Mouse (Mus musculus) thymus, postnatal 4 days (tissue): Measurements from ENCODE around the gene Uspl1.
A peak's percentile ranks its signal among the peaks of the same experiment; 100 is the strongest.

ENCODE experiments used
- DNase-seq: peaks from one replicate; pipeline ENCODE4 v3.0.0; 2021

The Uspl1 gene

DNA sequence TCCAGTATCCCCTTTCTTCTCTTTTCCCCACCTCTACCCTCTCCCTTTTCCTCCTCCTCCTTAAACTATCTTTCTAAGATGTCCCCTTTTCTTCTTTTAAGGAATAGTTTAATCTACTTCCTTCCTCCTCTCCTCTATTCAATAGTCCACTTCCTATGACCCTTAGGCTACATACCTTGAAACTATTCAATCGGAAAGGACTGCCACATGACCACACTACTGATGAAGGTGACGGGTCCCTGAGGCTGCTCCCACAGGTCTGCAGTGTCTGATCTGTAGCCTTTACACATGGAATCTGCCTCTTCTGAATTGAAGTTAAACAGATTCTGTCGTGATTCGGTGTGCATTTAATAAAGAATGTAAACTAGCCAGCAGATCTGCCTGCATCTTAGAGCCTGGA, 28.7 kb downstream of the Uspl1 start:
- DNase-seq: no peak

DNA sequence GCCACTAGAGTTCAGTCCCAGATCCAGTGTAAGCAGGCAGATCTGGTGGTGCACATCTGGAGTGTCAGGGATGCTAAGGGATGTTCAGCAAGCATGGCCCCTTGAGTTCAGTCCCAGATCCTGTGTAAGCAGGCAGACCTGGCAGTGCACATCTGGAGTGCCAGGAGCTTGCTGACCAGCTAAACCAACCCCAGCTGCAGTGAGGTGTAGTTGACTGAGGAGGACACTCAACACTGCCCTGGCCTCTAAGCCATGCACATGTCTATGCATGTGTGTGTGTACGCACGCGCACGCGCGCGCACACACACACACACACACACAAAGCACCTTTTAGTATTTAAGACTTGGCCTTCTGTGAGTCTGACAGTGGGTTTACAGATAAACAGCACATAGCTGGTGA, 31.4 kb downstream of the Uspl1 start:
- no peak for DNase-seq

DNA sequence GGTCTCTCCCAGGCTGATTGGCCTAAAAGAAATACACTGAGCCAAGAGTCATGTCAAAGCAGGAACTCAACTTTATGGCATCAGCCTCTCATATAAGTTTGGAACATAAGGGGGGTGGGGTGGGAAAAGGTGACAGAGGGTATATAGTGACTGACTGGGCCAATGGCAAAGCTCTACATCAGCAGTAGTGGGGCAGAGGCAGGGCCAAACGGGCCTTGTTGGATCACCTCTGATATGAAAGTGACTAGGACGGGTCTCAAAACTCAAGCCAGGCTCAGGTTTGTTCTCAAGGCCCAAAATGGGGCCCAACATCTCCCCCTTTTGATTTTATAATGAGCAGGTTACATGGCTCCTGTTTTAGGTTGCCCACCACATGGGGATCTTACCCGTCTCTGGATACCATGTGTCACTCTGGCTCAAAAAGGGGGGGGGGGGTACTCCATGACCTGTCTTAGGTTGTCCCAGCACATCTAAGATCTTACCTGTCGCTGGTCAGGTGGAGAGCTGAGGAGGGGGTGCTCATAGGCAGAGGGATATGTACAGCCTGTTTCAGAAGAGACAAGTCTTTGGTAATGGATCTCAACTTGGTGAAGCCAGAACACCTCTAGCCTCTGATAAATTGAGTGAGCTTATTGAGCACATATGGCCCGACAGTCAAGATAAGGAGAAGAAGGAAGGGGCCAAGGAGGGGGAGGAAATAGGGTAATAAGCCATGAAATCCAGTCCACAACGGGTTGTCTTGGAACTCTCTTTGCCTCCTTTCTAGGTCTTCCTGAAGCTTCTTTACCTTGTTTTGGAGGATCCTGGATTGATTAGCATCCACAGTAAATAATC, 33.6 kb downstream of the Uspl1 start:
- no peak for DNase-seq

DNA sequence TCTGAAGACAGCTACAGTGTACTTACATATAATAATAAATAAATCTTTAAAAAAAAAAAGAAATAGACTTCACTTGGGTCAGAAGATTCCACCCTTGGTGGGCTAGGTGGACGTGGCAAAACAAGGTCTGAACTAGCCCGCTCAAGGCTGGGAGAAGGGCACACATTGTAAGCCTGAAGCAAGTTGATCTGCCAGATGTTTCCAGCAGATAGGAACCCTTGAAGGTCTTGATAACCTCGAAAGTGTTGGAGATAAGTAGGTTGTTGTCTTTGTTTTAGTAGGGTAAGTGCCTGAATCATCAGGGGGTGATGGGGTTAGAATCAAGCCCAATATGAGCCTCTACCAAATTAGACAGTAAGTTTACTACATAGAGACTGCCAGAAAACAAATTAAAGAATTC, 35.3 kb downstream of the Uspl1 start:
- DNase-seq: no peak

DNA sequence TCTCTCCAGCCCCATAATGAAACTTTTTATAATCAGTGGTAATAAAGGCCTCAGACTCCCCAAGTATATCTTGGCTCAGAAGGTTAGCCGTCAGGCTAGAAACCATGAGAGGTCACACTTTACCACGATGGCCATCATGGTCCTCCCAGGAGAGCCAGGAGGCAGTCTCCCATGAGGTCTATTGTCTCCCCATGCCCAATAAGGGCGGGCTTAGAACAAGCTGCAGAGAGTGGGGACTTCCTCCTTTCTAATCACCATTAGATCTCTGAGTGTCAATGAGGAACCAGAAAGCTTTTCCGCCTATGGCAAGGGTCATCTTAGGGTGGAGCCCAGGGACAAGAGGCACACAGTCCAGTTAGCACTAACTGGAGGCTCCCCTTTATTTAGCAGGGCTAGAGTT, 37.2 kb downstream of the Uspl1 start:
- no peak for DNase-seq

DNA sequence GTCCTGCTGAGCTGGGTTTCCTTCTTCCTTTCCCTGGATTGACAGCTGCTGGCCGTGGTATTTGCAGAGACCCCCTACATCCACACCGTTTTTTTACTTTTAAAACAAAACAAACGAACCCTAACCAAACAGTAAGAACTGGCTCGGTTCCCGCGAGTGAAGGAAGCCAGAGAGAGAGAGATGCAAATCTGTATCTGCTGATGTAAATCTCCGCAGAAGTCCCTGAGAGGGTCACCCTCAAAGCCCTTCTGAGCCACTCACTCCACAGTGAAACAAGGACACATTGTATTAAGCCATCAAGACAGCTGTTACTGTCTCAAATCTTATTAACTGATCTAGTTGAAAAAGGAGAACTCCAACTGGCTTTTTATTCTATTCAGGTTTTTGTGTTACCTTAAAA, 40.5 kb downstream of the Uspl1 start:
- DNase-seq: no peak

DNA sequence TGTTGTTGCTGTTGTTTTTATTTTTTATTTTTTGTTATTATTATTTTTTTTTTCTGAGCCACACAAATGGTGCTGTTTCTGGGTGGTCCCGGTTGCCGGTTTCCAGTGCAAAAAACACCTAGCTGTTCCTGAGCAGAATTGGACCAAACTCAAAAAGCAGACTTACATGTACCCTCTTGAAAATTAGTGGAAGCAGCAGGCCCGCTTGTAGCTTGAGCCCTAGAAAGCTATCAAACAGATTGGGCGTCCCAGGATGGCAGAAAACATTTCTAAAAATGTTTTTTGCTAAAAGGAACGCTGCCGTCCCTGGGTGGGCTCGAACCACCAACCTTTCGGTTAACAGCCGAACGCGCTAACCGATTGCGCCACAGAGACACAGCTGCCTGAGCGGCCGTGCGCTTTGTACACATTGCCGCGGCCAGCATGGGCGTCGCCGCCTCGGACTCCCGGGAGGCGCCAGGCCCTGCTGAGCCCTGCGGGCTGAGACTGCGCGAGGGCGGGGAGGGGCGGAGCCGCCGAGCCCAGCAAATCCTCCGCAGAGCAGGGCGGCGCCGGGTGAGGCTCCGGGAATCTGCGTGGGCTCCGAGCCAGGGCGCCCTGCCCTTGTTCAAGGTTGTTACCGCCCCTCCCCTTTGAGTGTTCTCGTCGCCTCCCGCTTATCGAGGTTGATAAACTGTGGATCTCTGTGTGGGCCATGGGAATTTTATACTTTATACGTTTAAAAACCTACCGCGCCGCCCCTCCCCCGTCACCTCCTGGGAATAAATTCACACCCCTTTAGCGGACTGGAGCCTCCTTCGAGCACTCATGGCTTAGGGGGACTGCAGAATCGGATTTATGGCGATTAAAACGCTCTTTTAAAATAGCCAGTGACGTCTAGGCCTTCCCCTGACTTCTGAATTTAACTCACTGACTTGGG, 44.8 kb downstream of the Uspl1 start:
- peak; percentile 93 for DNase-seq

DNA sequence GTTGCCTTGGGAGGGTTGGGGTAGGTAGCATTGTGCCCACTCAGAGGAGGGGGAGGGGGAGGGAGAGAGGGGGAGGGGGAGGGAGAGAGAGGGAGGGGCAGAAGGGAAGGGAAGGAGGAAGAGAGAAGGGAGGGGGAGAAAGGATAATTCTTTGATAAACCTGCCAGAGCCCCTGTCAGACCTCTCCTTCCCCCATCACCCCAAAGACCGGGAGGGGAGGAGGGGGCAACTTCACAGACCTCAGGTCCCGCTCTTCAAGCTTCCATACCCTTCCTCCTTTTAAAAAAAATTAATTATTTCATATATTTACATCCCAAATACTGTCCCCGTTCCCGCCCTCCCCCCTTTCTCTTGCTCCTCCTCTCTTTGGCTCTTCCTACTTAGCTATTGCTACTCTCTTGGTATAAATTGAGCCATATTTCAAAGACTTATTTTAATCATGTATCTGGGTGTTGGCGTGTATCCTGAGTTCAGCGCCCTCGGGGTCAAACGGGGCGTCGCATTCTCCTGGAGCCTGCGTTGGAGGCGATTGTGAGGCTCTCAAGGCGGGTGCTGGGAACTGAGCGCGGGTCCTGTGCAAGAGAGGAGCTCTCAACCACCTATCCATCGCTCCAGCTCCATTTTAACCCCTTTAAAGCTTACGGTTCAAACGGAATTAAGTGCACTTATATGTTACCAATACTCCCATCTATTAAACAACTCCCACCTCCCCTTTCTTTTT, 45.6 kb downstream of the Uspl1 start:
- no peak for DNase-seq

DNA sequence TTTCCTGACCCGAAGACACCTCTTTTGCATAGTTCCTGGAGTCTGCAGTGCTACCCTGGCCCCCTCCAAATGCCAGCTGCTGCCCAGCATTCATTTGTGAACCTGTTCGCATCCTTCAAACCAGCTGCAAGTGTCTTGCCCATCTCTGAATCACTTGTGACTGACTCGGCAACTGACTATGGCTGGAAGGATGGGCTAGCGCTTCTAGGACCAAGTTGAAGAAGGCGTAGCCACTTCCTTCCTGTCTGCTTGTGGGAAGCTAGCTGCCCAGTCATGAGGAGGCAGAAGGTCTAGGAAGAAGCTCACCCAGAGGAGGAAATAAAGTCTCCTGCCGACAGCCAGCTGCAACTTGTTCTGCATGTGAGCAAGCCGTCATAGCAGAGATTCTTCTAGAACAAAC, 50.9 kb downstream of the Uspl1 start:
- peak; percentile 56 for DNase-seq

DNA sequence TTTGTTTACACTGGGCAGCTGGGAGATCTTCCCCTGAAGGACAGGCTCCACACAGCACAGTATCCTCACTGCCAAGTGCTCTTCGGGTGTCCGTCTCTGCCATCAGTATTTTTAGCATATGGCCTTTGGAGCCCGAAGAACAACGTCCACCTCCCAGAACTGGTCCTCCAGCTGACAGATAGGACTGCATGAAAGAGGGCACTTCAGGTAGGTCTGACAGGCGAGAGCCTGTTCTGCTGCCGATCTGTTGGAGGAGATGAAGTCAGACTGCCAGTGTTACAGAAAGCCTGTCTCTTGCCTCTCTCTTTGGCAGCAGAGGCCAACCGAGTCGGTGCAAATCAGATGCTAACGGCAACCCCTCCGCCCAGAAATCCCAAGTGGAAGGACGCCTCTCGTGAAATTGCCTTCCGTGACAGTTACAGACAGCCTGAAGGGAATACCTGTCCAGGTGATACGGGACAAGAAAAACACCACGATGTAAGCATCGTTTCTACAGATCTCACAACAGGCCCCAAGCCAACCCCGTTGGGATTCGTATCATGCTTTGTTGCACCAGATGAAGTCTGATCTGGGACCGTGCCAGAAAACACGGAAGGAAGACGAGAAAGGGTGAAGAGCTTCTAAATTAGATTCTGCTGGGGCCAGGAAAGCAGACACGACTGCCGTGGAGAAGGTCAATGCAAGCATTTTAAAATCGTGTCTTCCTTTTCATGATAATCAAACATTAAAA, 53.2 kb downstream of the Uspl1 start:
- DNase-seq: no peak

DNA sequence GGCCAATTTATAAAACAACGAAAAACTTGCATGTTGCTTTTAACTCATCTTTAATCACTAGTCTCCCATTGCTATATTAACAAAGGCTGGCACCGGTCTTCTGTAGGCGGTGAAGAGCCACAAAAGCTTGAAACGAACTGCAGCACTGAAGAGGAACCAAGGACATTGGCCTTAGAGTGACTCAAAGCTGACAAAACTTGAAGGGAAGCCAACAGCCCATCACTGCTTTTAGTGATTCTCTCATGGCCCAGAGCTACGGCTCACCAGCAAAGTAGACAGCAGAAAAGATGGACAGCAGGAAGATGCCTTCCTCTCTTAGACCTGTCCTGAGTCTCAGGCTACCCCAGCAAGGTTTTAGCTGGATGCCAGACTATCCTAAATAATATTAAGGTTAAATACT, 58.3 kb downstream of the Uspl1 start:
- DNase-seq: no peak

DNA sequence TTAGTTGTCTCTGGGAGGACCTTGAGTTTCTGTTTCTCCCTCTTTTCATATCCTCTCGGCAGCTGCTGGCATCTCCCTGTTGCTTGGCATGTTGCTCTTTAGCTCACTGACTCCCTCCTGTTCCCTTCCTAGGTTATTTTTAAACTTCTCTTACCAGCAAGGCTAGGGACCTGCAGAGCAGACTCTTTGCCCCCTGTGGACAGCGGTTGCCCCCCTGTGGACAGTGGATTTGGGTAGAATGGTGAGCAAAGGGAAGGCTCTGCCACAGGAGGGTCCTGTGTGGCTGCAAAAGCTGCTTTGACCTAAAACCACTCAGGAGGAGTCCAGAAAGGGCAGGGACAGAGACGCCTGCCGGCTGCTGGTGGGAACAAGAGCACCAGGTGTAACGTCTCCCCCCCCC, 58.9 kb downstream of the Uspl1 start:
- DNase-seq: peak; percentile 35

DNA sequence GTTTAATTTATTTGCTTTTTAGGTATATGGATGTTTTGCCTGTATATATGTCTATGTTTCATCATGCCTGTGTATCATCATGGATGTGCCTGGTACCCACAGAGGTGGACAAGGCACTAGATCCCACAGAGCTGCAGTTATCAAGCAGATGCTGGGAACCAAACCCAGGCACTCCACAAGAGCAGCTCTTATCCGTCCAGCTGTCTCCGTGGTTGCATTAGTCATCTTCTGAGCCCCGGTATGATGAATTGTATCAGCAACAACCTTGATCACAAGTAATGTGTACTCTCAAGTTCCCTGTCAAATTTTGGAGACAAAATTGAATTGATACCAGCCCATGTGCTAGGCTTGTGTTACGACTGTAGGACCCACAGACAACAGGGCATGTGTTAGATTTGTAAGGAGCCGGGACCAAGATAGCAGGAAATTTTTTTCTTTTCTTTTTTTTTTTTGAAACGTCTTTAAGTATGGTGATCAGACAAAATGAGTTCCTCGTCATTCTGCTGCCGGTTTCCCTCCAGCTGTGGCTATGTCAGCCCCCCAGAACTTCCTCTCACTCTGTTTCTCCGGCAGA, 61.3 kb downstream of the Uspl1 start:
- no peak for DNase-seq

DNA sequence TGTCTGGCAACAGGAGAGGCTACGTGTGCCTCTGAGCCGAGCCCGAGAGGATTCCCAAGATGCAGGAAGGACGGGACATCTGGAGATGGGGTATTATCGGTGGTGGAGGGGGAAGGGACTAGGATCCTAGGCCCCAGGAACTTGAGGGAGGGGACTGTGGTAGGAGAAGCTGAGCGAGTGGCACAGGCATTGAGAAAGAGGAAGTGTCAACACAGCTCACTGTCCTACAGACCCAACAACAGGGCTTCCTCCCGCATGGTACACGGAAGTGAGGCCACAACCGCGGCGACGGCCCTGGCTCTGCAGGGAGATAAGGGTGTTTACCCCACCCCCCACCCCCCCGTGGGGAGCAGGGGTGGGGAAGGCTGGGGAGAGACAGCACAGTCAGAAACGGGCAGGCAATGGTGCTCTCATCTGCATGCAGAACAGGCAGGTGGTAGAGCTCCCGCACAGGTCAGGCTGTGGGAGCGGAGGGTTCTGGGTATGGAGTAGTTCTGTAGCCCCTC, 61.9 kb downstream of the Uspl1 start:
- DNase-seq: peak; percentile 84

DNA sequence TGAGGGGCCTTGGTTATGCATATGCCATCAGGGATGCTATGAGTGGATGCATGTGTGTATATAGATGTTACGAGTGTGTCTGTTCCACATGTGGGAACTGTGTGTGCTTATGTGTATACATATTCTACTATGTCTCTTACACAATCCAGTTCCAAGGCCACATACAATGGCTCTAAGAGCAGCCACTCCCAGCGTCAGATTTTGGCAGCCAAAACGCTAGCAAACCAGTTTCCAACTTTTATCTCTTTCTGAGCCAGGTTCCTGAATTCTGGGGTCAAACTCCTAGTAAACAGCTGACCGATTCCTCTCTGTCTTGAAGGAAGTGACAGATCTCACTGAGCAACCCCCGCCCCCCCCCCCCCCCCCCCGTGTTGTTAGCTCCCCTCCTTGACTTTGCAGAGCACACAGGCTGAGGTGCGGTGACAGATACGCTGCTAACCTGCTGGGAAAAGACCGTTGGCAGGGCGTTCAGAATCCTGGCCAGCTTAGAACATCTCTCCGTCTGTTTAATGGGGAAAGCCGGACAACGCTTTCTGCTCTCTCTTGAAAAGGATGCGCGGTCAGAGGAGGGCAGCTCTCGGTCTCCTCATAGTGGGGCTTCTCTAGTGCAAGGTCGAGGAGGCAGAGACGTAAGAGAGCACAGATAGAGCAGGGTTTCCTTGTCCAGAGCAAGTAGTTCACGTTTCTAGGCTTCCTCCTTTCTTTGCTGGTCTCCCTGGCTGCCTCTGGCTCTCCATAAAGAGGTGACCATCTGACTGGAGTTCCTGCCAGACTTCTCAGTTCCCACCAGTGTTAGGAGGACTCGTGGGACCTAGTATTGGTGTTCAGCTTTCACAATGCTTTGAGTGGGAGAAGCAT, 63.1 kb downstream of the Uspl1 start:
- DNase-seq: peak; percentile 45

DNA sequence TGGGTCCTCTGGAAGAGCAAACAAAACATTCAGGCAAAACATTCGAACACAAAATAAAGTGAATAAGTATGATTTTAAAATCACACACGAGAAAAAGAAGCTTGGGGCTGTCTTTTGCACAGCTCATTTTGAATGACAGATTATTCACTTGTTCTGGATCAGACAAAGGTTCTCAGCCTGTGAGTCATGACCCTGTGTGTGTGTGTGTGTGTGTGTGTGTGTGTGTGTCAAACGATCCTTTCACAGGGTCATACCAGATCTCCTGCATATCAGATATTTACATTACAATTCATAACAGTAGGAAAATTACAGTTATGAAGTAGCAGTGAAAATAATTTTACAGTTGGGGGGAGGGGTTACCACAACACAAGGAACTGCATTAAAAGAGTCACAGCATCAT, 68.2 kb downstream of the Uspl1 start:
- no peak for DNase-seq

DNA sequence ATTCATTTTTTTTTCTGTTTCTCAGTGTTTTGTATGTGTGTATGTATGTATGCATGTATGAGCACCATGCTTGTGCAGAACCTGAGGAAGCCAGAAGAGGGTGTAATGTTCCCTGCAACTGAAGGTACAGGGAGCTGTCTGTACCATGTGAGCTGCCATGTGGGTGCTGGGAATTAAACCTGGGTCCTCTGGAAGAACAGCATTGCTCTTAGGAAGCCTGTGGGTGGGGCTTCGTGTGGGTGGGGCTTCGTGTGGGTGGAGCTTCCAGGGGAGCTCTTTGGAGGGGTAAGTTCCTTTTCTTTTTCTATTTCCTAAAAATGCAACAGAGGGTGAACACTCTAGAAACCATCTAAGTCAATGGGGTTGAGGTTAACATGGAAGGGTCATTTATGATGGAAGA, 69.3 kb downstream of the Uspl1 start:
- no peak for DNase-seq

DNA sequence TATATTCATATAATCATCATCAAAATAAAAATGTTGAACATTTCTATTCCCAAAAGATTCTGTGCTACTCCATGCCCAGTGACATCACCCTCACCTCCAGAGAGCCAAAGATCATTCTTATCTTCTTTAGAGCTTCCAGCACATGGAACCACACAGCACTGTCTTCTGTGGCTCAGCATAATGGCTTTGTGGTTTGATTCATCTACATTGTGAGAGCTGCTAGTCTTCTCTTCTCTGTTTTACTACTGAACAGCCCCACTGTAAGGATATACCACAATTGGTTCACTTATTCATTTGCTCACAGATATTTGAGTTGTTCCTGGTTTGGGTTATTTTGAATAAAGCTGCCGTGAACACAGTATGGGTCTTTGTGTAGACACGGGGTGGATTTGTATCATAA, 71.4 kb downstream of the Uspl1 start:
- no peak for DNase-seq

DNA sequence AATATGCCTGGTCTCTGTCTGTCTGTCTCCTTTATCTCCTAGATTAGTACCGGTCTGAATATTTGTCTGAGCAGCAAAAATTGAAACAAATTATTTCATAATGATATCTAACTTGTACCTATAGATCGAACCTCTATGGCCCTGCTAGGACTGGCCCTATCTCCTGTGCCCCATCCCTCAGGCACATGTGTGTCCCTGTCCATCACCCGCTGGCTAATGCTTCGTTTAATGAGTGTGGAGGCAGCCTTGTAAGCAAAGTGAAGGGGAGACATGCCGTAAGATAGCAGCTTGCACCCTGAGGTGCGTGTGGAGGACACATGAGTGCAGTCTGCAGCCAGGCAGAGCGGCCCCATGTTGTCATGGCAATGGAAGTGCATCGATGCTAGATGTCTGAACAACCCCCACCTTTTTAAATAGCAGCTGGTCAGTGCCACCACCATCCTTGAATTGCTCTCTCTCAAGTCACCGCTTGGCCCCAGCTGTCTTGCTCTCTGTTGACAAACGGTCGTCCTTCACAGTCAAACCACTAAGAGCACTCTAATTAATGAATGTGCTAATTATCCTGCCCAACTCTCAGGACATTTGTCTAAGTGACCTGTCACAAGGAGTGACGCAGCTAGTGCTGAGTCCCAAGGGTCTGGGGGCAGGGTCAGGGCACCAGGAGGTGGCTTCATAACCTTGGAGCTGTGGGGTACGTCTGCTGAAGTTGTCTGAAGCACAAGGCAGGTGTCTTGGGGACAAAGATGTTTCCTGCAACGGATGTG, 73.5 kb downstream of the Uspl1 start:
- peak; percentile 42 for DNase-seq

DNA sequence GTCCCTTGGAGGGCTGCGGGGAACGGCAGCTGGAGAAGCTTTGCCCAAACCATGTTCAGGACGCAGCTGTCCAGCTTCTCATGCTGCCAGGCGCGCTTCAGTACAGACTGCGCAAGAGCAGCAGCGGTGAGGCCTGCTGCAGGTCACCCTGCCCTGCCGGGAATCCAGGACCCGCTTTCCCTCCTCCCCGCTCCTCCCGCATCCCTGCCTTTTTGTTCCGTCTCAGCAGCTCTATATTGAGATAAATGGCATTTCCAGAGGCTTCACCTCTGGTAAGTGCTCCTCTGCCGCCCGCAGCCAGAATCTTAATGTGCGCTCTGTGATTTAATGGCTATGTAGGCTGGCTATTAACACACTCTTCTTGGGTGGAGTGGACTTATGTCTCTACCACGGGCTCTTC, 74.9 kb downstream of the Uspl1 start:
- no peak for DNase-seq
